Mouse (Mus musculus): ENCODE data around the gene Psmc3. TPM values are rescaled to one million over a fixed set of nuclear protein-coding genes. Genes with fewer than 3 reads are reported as not detected.
A peak's percentile ranks its signal among the peaks of the same experiment; 100 is the strongest.

Gene Psmc3
- total RNA-seq, 2 experiments from 2014 or later = 226 to 256 TPM

DNA sequence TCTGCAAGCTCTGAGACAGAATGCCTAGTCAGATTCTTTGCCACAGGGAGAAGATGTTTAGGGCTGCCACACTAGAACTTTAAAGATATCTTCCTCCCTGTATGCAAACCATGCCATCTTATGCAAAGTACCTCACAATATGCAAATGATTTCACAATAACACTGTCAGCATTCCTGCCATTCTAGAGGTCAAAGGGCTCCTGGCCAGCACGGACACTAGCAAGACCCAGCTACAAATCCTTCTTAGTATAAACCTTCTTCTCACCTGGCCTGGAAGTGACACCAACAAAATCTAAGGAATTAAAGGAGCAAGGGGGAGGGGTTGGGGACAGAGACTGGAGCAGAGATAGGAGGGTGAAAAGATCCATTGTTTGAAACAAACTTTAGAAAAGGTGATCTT lies 18.3 kb downstream of the Psmc3 start:
- TF ChIP-seq CTCF (IDR thresholded peaks at IDR 0.05) = no peak
- DNase-seq = no peak
- H3K27ac ChIP-seq = no peak overlapping the region
- intact Hi-C loops (cut with DNase I) = no loop called here
- no peak overlapping the region for H3K4me3 ChIP-seq

DNA sequence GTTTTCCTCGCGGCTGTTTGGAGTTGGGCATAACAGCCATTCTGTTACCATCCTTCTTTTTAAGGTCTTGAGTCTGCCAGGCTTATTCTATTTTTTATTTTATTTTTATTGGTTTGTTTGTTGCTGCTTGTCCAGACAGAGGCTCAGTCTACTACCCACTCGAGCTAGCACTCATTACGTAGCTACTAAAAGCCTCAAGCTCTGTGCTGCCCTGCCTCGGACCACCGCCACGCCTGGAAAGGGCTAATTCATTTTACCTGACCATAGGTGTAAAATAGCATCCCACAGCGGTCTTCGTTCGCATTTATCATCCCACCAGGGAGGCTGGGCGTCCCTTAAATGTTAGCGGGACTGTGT lies 24.1 kb downstream of the Psmc3 start:
- TF ChIP-seq CTCF (IDR thresholded peaks at IDR 0.05) = no peak
- intact Hi-C loops (cut with DNase I) = no loop called here
- peak; percentile 7 for DNase-seq

DNA sequence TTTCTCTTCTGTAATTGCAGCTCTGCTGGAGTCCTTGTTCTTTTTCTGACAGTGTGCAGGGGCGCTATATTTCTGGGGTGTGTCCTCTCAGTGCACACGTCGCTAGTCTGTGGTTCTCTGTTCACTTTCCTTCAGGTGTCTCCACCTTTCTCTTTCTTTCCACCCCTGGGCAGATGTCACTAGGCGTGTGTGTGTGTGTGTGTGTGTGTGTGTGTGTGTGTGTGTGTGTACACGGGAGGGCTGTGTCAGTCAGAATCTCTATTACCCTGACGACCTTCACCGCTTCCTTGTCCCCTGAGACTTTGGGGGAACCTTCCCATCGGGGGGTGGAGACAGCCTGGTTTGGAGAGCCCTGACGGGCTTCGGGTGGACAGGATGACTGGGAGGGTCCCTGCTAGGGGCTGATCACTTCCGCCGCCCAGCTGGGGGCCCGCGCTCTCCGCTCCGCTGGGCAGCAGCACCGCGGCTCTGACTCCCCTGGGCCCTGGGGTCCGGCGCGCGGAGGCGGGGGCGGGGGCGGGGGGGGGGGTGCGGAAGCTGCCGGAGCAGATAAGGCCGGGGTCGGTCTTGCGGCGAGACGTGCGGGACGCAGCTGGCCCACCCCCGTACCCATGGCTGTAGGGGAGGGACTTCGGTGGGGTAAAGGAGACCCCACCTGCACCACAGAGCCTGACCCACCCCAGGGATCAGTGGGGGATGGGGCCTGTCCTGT lies 24.7 kb downstream of the Psmc3 start:
- TF ChIP-seq CTCF (IDR thresholded peaks at IDR 0.05) = no peak
- Histone ChIP-seq H3K27ac (peak overlapping the region; percentile 74), H3K4me3 (peak overlapping the region; percentile 71)
- no peak for DNase-seq
- intact Hi-C loops (cut with DNase I) = no loop called here

More for the DNA sequence above, 24.1 kb downstream of the Psmc3 start:
- Histone ChIP-seq H3K27ac (no peak overlapping the region; the same call in 1 of the 2 replicates), H3K4me3 (peak overlapping the region; percentile 71)

DNA sequence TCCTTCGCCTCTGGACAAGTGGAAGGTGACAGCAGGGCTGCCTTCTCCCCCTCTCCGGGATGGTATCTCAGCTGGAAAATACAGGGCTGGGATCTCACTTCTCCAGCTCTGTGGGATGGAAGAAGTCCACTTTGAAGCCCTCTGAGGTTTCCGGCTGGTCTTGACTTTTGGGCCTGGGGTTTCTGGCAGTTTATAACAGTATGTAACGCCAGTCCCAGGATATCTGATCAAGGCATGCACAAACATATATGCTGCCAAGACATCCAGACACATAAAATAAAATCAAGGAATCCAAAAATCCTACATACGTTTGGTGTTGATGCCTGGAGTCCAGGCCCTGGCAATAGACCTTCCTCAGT lies 25.2 kb downstream of the Psmc3 start:
- intact Hi-C loops (cut with DNase I) = no loop called here
- TF ChIP-seq CTCF (IDR thresholded peaks at IDR 0.05) = no peak
- peak overlapping the region; percentile 74 for H3K27ac ChIP-seq
- DNase-seq = no peak
- peak overlapping the region; percentile 71 for H3K4me3 ChIP-seq

DNA sequence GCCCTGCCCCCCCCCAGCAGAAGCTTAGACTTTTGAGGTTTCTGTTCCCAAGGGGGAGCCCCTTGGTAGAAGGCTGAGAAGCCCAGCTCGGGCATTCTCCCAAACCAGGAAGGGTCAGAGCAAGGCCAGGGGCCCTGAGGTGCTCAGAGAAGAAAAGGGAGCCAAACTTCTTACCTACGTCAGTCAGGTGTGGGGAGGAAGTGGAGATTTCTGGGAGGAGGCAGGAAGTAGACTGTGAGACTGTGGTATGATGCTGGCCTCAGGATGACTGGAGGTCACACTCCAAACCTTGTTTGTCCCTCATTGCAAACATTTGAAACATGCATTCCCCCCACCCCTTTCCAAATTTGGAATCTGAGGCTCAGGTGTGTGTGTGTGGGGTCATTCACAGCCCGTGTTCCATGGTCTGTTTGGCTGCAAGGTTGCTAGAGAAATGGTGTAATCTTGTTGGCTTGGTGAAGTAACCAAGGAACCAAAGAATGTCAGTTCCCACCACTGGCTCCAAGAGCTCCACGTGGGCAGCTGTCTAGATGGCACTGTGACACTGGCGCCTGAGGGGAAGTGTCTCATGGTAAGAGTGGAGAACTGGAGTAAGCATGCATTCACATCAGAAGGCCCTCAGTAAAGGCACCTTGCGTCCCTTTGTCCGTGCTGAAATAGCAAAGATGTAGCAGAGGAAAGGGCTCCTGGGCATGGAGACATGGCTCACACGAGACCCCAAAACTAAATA lies 27.1 kb downstream of the Psmc3 start:
- H3K4me3 ChIP-seq = no peak overlapping the region
- TF ChIP-seq CTCF (IDR thresholded peaks at IDR 0.05) = no peak
- DNase-seq = no peak
- peak overlapping the region; percentile 38; the same call in 1 of the 2 replicates for H3K27ac ChIP-seq
- intact Hi-C loops (cut with DNase I) = no loop called here

DNA sequence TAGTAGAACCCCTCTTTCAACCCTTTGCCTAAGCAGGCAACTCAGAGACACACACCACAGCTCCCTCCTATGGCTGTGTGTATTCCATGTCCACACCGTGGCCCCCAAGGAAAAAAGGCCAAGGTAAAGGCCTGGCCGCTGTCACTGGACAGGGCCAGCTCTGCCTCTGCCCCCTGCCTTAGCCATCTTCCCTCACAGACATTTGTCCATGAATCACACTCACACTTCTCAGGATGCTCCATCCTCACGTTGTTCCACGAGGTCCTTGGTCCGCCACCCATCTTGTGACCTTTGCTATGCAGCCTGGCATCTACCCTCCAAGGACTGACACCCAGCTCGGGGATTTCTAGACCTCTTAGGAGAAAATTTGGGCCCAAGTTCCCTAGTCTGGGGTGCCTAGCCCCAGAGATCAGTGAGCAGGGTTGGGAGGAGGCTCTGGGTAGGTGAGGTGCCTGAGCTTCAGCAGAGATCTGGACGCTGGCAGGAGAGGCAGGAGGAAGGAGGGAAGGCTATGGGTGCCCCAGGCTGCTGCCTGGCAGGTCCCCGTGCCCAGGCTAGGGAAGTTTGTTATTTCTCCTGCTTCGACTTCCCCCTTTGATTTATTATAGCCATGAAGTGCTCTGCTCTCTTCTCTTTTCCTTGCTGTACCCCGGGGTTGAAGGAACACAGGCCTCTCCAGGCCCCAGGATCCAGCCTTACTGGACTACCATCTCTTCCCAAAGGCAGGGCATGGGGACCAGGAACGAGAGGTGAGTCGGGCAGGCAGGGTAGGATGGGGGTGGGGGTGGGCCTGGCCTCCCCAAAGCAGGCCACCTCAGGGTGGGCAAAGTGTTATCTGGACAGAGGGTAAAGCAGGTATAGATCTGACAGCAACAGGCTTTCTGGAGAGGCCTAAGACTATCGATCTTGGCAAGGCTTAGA lies 28.2 kb downstream of the Psmc3 start, which contains the start of gene Spi1:
Gene Spi1, plus strand, starts transcription at position 616 of the 921 bp plus-strand sequence.
- no peak for DNase-seq
- Histone ChIP-seq H3K27ac (peak within 1 kb of the TSS; percentile 95), H3K4me3 (peak within 1 kb of the TSS; percentile 28)
- TF ChIP-seq CTCF (IDR thresholded peaks at IDR 0.05) = no peak
- intact Hi-C loops (cut with DNase I) = no loop called here

DNA sequence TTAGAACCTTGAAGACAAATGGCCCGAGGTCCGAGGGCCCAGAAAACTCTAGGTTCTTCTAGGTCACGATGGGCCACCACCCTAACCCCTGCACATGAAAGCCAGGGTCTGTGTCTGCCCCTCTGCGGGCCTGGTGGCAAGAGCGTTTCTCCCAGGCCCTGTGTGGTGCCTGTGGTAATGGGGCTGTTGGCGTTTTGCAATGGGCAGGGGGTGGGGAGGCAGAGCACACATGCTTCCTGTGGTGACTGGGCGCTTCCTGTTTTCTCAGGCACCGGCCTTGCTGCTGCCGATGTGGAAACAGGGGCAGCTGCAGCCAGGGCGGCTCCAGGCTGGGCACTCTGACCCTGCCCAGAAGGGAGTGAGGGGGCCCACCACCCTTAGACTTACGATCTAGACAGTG lies 29.0 kb downstream of the Psmc3 start:
- Histone ChIP-seq H3K4me3 (peak overlapping the region; percentile 28), H3K27ac (peak overlapping the region; percentile 95)
- no peak for TF ChIP-seq CTCF (IDR thresholded peaks at IDR 0.05)
- peak; percentile 65 for DNase-seq
- intact Hi-C loops (cut with DNase I) = no loop called here

DNA sequence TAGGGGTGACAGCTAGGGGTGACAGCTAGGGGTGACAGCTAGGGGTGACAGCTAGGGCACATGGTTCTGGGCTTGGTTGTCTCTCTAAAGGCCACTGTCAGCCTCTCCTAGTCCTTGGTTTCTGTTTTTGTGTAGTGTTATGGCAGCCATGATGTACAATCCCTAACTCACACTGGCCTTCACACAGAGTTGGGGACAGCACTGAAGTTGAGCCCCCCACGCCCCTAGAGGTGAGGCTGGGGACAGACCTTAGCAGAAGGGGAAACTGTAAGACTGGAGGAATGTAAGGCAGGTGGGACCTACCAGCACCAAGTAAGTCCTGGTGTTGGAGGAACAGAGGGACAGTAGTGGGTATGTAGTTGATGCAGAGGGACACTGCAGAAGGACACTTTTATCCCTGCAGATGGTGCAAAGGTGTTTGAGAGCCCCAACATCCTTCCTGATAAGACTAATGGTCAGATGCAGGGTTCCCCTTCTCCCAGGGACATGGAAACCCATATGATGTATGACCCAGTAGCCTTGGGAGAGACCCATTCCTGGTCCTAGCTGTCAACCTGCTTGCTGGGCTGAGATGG lies 29.6 kb downstream of the Psmc3 start:
- DNase-seq = no peak
- Histone ChIP-seq H3K27ac (peak overlapping the region; percentile 95), H3K4me3 (peak overlapping the region; percentile 28)
- intact Hi-C loops (cut with DNase I) = no loop called here
- no peak for TF ChIP-seq CTCF (IDR thresholded peaks at IDR 0.05)

DNA sequence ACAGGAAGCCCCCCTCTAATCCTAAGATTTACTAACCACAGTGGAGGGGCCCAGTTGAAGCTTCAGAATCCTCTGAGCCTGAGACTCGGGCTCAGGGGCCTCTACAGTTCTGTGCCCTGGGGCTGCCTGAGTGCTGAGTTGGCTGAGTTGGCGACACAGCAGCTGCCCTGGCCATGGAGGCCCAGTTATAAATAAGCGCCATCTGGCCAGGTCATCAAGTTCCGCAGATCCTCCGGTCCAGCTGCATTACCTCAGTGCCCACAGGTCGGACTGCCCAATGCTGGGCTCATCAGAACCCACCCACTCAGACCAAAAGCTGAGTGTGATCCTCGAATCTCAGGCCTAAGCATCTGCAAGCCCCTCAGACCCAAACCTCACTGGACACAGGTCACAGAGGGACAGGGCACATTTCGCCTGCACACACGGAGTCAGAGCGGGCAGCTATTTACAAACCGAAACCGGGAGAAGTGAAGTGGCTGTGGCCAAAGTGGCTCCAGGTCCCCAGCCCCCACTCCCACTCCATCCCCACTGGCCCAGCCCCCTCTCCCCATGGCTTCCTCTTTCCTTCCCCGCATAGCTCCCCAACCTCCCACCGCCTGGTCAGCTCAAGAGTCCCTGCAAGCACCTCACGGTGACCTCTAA lies 30.5 kb downstream of the Psmc3 start:
- intact Hi-C loops (cut with DNase I) = no loop called here
- Histone ChIP-seq H3K4me3 (peak overlapping the region; percentile 67), H3K27ac (peak overlapping the region; percentile 95)
- no peak for TF ChIP-seq CTCF (IDR thresholded peaks at IDR 0.05)
- DNase-seq = peak; percentile 90

DNA sequence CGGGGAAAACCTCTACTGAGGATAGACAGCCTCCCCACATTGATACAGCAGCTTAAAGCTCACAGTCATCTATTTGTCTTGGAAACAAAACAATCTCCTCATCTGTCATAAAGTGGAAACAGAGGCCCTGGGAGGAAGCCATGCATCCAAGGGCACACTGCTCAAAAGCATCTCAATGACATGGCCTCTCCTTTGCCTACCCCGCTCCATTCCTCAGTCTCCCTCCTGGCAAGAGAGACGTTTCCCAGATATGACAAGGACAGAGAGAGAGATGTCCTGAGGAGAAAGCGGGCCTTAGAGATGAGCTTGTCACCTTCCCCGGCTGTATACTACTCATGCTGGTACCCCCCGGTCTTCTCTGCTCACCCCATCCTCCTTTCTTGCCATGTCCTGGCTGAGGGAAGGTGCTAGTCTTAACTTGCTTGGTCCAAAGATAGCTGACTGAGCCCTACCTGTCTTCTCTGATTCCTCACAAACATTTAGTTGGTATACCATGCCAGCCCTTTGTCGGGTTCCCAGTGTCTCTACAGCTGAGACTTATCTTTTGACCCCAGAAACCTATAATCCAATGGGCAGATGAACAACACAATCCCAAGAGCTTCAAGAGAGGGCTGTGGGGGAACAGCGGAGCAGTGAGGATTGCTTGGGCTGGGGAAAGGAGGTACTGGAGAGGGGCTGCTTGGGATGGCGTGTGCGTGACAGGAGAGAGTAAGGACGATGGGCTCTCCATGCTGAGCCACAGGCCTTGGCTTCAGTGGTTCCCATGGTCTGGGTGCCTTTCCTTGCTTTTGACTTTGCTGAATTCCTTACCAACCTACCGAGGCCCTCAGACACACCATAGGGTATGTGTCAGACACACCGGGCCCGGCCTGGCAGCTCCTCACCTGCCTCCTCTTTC lies 31.9 kb downstream of the Psmc3 start:
- no peak for DNase-seq
- no peak overlapping the region for H3K4me3 ChIP-seq
- TF ChIP-seq CTCF (IDR thresholded peaks at IDR 0.05) = no peak
- peak overlapping the region; percentile 95 for H3K27ac ChIP-seq
- intact Hi-C loops (cut with DNase I) = no loop called here

Data from gastrocnemius, adult 2 months (tissue).